Mouse (Mus musculus) cortical plate, adult 2 months (tissue): Measurements from ENCODE around the gene Vps41.

Experiments used
- CTCF ChIP-seq: fragments of 200-500 bp; IDR thresholded peaks from 2 replicates; pipeline ENCODE4 v1.5.1; 2011; ENCODE audit warnings: mild to moderate bottlenecking, control low read depth, low read length; ENCODE audit not compliant: insufficient read depth; ENCODE audit errors: extremely low read depth
- POLR2A ChIP-seq: fragments of 200-500 bp; IDR thresholded peaks from 2 replicates; pipeline ENCODE4 v1.6.1; 2011; ENCODE audit warnings: mild to moderate bottlenecking, low read length, control low read depth; ENCODE audit not compliant: insufficient read depth; ENCODE audit errors: extremely low read depth

GRCm38 (mm10) chr13:18868825-18869224 is 151.7 kb downstream of the Vps41 start:
- no peak for TF ChIP-seq POLR2A
- TF ChIP-seq CTCF, result no peak
